Mouse (Mus musculus): ENCODE measurements around the gene Tpcn2.

- TF ChIP-seq CTCF (IDR thresholded peaks at IDR 0.05; ENCODE audit: low read depth) (no peak), EP300 (IDR thresholded peaks at IDR 0.05; ENCODE audit: low read depth) (no peak)
Measured at GRCm38 (mm10) chr7:145270955-145271354, 12.9 kb downstream of the Tpcn2 start.
